Mouse (Mus musculus): ENCODE results near the gene Pik3r2. TPM values are rescaled to one million over a fixed set of nuclear protein-coding genes. Genes with fewer than 3 reads are reported as not detected.

Pik3r2 gene
- total RNA-seq, 2 experiments from 2014 or later, result 23.0 to 27.9 TPM

DNA sequence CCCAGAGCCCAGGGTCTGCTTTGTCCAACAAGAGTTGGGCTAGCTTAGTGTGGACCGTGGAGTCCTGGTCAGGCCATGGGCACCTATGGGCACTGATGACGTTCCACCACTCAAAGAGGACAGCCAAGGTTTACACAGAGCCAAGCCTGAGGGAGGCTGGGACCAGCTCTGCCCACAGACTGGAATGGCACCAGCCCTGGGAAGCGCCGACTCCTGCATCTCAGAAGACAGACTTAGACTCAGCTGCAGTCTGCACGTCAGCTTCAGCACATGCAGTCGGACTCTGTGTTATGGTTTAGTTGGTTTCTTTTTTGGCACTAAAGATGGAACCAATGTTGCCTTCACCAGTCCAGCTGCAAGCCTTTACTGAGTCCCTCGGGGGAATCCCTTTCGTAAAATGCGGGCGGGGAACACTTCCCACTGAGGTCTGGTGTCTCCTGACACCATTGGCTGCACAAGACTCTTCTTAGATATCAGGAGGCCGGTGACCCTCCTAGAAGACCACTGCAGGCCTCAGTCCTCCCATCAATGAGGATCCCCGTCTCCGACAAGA lies 26.3 kb downstream of the Pik3r2 start:
- intact Hi-C loops (cut with DNase I; ENCODE audit: low total_unique reads), result no loop called here

DNA sequence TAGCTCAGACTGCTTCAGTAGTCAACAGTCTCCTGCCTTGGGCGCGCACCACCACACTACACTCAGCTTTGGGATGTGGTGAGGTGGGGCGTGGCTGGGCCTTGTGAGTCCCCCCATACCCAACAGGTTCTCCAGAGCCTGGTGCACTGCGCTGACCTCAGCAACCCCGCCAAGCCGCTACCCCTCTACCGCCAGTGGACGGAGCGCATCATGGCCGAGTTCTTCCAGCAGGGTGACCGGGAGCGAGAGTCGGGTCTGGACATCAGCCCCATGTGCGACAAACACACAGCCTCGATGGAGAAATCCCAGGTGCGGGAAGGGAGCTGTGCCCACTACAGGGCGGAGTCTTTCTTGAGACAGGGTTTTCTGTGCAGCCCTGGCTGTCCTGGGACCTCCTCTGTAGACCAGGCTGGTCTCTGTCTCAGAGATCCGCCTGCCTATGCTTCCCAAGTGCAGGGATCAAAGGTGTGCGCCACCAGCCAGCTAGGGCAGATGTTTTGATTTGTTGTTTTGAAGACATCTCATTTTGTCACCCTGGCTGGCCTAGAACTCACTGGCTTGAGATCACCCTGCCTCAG lies 27.3 kb downstream of the Pik3r2 start:
- DNase-seq, result no peak
- intact Hi-C loops (cut with DNase I; ENCODE audit: low total_unique reads), result loop anchor here (5.0 kb wide), 1 partner anchor 37 kb away; no protein-coding TSS in a partner anchor

More for the DNA sequence above, 26.3 kb downstream of the Pik3r2 start:
- DNase-seq, result no peak

DNA sequence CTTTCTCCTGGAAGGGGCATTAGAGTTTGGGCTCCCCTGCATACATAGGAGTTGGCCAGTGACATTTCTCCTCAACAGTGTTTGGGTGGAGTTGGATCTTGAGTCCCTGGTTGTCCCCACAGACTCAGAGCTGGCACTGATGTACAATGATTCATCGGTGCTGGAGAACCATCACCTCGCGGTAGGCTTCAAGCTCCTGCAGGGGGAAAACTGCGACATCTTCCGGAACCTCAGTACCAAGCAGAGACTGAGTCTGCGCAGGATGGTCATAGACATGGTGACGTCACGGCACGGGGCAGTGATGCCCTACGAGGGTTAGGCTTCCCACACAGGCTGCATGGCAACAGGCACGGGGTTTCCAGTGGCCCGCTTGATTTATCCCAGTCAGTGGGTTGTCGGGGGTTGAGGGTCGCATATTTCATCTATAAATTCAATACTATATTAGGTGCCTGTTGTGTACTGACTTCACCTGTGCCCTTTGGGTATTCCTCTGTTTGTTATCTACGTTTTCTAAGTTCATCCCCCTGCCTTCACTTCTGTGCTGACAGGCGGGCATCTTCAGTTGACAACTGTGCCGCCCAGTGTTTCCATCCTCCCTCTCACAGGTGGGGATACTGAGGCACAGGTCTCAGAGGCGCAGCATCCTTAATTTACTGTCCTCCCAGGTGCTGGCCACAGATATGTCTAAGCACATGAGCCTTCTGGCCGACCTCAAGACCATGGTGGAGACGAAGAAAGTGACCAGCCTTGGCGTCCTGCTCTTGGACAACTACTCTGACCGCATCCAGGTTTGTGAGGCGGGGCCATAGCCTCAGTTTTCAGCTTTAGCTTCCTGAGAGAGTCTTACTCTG lies 28.0 kb downstream of the Pik3r2 start:
- intact Hi-C loops (cut with DNase I; ENCODE audit: low total_unique reads), result loop anchor here (5.0 kb wide), 1 partner anchor 36 kb away; no protein-coding TSS in a partner anchor
- DNase-seq, result no peak

DNA sequence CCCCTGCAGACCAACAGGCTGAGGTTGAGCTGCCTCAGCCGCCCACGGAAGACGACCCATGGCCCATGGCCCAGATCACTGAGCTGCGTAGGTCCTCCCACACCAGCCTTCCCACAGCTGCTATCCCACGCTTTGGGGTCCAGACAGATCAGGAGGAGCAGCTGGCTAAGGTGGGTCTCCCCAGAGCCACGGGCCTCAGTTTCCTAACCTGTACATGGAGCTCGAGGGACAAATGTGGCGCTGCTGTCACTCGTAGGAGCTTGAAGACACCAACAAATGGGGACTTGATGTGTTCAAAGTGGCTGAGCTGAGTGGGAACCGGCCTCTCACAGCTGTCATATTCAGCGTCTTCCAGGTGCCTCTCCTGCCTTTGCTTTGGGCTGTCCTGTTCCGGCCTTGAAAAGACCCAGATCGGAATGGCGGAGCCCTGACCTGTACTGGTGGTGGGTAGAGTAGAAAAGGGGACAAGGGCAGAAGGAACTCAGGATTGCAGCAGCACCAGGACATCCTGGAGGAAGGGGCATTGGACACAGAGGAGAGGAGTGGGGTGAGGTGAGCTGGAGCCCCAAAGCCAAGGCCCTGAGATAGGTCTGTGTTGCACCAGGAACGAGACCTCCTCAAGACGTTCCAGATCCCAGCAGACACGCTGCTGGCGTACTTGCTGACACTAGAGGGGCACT lies 29.2 kb downstream of the Pik3r2 start:
- intact Hi-C loops (cut with DNase I; ENCODE audit: low total_unique reads), result loop anchor here (5.0 kb wide), 1 partner anchor 35 kb away; no protein-coding TSS in a partner anchor
- DNase-seq, result no peak

DNA sequence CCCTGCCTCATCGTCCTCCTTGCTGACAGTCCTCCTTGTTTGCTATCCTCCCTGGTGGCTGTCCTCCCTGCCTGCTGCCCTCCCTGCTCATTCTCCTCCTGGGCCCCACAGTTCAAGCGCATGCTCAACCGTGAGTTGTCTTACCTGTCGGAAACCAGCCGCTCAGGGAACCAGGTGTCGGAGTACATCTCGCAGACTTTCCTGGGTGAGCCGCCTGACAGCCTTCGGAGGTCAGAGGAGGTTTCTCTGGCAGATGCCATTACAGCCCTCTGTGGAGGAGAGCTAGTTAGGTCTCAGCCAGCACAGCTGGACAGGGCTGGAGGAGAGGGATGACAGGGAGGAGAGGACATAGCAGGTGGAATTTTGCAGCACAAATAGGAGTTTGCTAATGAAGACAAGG lies 29.8 kb downstream of the Pik3r2 start:
- DNase-seq, result no peak
- intact Hi-C loops (cut with DNase I; ENCODE audit: low total_unique reads), result loop anchor here (5.0 kb wide), 1 partner anchor 34 kb away; no protein-coding TSS in a partner anchor

DNA sequence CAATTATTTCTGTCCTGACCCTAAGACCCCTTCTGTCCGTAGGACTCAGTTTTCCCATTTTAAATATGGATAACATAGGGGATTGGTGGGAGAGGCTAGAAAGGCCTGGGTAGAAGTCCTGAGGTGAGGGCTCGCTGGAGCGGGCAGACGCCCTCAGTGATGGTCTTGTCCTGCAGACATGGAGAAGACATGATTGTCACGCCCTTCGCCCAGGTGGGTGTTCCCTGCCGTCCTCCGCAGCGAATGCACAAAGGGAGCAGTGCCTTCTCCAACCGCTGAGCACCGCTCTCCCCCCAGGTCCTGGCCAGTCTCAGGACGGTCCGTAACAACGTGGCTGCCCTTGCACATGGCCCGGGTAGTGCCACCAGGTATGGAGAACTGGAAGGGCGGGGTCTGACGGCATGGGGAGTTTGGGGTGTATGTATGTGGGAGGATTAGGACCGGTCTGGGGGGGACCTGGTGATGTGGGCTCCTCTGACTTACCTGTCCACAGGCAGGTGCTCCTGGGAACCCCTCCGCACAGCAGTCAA lies 30.8 kb downstream of the Pik3r2 start:
- DNase-seq, result no peak
- intact Hi-C loops (cut with DNase I; ENCODE audit: low total_unique reads), result loop anchor here (5.0 kb wide), 1 partner anchor 33 kb away; no protein-coding TSS in a partner anchor

DNA sequence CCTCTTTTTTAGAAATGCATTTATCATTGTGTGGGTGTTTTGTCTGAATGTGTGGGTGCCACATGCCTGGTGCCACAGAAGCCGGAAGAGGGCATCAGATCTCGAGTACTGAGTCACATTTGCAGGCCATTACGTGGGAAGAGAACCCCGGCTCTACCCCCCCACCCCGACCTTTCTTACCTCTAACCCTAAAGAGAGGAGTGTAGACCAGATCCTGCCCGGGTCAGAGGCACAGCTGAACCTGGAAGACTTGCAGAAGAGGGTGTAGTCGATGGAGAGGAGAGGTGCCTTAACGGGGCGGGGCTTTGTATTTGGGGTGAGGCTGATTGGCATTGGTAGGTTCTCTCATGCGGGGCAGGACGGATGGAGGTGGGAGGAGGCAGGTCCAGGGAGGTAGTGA lies 31.7 kb downstream of the Pik3r2 start:
- intact Hi-C loops (cut with DNase I; ENCODE audit: low total_unique reads), result loop anchor here (5.0 kb wide), 1 partner anchor 33 kb away; no protein-coding TSS in a partner anchor

DNA sequence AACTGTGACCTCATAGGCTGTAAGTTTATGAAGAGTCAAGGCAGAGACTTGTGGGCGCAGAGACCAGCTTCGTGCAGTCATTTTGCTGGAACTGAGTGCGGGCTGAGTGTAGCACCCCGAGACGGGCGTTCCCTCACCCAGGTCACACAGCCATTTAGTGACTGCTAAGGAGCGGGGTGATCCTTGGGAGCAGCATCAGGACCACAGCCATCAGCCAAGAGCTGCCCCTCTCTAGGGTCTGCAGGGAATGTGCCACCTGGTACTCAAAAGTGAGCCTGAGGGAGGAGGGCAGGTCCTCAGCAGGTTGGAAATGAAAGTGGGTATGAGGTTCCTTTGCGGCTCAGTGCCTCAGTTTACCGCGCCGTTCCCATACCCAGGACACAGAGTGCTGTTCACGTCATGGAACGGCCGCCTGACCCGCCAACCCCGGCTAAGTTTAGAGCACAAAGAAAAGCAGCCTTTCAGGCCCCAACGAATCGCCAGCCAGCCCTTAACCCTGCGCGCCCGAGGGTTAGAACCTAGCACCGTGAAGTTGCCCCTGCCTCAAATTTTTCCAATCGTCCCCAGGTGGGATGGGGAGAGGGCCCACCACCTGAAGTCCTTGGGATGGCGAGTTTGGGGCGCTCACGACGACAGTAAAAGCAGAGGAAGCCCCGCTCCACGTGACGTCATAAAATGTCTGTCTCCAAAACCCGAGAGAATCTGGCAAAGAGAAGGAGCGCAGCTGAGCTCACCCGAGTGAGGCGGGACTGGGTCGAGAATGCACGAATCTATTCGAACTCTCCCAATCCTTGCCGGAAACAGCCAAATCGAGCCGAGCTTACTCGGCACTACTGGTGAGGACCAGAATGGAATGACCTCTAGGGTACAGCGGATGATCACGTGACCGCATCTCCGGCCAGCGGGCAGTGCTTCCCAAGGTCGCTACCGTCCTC lies 32.6 kb downstream of the Pik3r2 start:
- DNase-seq, result peak; percentile 77
- intact Hi-C loops (cut with DNase I; ENCODE audit: low total_unique reads), result no loop called here

More for the DNA sequence above, 31.7 kb downstream of the Pik3r2 start:
- no peak for DNase-seq

DNA sequence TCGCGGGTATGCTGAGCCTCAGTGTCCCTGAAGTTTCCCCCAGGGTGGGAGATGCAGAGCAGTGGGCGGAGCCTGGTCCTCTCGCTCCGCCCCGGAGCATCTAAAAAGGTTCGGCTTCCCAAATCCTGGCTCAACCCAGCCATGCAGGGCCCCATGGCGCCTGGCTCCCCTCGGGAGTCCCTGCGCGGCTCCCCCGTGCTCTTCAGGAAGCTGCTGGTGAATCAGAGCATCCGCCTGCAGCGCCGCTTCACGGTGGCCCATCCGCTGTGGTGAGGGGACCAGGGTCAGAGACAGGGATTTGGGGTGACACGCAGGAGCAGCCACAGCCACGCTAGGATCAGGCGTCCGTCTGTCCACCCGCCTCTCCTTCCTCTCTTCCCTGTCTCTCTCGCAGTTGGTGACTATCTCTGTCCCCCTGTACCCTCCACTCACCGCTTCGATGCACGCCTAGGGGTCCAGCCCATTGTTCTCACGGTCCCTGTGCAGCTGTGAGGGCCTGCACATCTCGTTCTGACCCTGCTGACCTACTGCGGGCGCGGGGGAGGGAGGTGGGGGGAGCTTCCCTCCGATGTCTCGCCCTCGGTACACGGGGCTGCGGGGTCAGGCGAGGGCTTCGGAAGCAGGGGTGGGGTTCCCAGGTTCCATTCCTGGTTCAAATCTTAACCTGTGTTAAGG lies 33.4 kb downstream of the Pik3r2 start:
- no peak for DNase-seq
- intact Hi-C loops (cut with DNase I; ENCODE audit: low total_unique reads), result no loop called here

DNA sequence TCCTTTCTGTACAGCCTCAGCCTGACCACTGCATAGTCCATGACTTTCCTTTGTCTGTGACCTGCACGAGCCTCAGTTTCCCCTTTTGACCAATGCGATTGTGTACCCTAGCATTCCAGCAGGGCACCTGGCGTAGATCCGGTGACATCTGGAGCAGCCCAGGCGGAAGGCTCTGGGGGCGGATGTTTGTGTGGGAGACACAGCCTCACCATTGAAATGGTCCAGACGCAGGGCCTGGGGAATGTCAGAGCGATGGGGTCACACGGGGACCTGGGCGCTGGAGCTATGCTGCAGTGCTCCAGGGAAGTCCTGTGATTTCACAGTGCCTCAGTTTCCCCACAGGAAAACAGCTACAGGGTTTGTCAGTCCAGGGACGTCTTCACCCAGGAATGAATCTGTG lies 34.3 kb downstream of the Pik3r2 start:
- intact Hi-C loops (cut with DNase I; ENCODE audit: low total_unique reads), result no loop called here
- DNase-seq, result no peak

DNA sequence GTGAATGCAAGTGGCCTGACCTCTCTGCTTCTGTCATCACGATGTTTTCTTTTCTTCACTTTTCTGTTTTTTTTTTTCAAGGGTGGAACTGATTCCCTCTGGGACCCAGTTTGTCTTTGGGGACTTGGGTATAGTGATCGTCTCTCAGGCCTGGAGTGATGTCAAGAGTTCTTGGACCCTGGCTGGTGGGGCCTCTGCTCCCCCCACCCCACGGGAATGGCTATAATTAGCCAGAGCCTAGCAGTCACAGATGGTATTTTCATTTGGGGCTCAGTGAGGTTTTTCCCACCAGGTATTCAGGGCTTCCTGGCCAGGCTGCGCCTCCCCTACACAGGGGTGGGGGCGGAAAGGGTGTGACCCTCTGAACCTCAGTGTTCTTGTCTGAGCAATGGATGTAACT lies 34.9 kb downstream of the Pik3r2 start:
- no peak for DNase-seq
- intact Hi-C loops (cut with DNase I; ENCODE audit: low total_unique reads), result no loop called here

DNA sequence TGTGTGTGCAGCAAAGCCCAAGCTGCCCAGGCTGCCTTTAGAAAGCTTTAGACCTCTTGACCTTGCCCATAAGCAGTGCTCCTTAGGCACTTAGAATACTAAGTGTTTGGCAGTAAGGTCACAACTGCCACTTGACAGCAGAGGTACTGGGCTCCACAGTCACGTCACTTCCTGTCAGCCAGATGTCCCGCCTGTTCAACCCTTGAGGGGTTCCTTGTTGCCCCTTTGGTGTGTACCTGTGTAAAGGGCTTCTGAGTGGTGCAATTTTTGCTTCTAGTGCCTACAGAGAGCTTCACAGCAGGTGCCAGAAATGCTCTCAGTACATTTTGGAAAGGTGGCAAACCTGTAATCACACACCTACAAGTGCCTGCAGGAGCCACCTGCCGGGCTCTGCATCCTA lies 38.3 kb downstream of the Pik3r2 start:
- intact Hi-C loops (cut with DNase I; ENCODE audit: low total_unique reads), result no loop called here
- DNase-seq, result no peak

DNA sequence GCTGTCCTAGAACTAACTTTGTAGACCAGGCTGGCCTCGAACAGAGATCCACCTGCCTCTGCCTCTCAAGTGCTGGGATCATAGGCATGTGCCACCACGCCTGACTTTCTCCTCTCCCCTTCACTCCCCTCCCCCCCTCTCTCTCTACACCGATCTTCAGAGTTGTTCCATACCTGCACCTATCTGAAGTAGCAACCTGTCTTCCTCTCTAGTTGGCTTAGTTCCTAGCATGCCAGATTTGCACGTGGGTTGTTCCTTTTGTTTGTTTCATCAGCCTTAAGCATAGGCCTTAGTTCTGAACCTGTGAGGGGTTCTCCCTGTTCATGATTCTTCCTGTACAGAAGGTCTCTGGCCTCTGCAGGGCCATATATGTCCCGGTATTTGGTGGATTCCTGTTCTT lies 38.8 kb downstream of the Pik3r2 start:
- DNase-seq, result no peak
- intact Hi-C loops (cut with DNase I; ENCODE audit: low total_unique reads), result no loop called here

DNA sequence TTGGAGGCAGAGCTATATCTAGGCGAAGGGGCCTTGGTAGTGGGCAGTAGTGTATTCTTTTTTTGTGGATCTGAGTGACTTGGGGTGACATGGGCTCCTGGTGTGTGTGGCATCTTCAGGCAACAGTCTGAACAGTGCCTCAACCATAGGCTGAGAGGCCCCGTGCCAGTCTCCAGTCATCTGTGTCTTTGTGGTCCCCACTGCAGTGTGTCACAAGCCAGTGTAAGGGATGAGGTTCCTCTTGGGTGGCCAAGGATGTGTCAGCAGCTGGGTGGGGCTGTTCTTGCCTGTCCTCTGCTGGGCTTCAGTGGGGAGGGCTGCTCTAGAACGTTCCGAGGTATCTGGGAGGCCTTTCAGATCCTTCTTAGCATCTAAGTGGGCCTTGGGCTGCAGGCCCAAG lies 45.6 kb downstream of the Pik3r2 start:
- peak; percentile 2 for DNase-seq
- intact Hi-C loops (cut with DNase I; ENCODE audit: low total_unique reads), result no loop called here

DNA sequence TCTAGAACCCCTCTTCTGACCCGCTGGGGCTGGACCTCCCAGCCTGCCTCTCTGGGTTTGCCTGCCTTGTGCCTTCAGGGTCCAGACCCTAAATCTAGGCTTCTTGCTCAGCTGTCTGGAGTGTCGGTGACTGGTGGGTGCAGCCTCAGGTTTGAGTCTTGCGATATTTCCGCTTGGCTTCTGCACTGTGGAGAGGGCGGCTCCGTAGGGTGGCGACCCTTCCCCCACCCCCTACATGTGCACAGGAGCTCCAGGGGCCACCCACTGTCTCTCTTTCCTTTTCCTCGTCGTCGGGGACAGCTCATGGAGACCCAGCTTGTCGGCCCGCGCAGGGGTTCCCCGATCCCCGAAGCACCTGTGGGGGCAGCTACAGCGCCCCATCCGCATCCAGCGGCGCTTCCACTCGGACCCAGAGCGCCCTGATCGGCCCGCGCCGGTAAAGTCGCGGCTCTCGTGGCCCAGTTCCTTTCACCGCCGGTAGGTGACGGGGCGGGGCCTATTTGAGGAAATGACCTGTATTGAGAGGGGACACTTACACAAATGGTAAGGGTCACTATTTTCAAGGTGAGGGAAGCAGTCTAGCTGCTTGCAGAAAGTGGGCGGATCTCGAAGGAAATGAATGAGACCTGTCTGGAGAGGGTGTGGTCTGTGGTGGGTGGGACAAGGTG lies 46.6 kb downstream of the Pik3r2 start:
- intact Hi-C loops (cut with DNase I; ENCODE audit: low total_unique reads), result loop anchor here (5.0 kb wide), 1 partner anchor 37 kb away; no protein-coding TSS in a partner anchor
- DNase-seq, result no peak

DNA sequence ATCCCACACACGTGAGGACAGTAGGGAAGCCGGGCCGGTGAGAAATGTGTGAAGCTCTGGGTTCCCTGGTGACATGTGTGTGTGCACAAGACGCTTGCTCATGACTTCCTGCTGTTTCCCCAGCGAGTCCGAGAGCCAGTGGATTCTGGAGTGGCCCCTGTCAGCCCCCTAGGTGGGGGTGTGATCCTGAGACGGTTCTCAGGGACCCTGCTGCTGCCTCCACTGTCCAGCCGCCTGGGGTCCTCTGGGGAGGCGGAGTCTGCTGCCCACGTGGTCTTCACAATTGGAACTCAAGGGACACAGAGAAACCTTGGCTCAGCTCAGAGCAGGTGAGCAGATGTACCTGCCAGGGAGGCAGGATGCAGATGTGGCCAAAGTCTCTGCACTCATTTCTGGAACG lies 49.8 kb downstream of the Pik3r2 start:
- intact Hi-C loops (cut with DNase I; ENCODE audit: low total_unique reads), result loop anchor here (5.0 kb wide), 1 partner anchor 41 kb away; no protein-coding TSS in a partner anchor
- DNase-seq, result no peak

DNA sequence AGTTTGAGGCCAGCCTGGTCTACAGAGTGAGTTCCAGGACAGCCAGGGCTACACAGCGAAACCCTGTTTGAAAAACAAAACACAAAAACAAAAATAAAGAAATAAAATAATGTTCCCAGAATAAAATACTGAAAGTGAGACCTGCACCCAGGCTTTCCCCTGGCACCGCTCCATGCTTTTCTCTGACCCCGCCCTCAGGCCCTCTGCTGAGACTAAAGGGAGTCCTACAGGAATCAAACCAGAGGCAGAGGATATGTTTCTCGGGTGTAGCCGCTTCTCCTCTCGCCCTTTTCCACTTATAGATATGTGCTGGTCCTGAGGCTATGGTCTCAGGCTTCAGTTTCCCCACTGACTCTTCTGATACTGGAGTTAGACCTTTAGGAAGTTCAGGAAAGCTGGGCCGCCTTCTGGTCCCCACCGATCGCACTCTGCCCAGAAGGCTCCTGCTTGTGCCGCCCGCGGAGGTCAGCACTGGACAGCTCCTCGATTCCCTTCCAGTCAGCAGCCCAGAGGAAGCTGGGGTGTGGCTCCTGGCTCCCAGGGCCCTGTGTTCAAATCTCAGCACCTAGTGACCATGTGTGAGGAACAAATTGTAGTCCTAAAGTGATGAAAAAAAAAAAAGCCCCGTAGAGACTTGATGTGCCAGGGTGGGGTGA lies 50.6 kb downstream of the Pik3r2 start:
- intact Hi-C loops (cut with DNase I; ENCODE audit: low total_unique reads), result loop anchor here (5.0 kb wide), 1 partner anchor 41 kb away; no protein-coding TSS in a partner anchor
- DNase-seq, result peak; percentile 24

Data from gastrocnemius, postnatal 14 days (tissue).